Mouse (Mus musculus): ENCODE measurements around the gene Anapc1. TPM values are rescaled to one million over a fixed set of nuclear protein-coding genes. Genes with fewer than 3 reads are reported as not detected.

Gene Anapc1
- total and polyA plus RNA-seq, 3 experiments: 51.7 to 146 (median 92.0) TPM

GRCm38 (mm10) chr2:128564195-128564594, 123.0 kb downstream of the Anapc1 start:
- H3K27ac ChIP-seq (ENCODE audit: insufficient read depth, low read depth): no peak overlapping the region
- H3K4me3 ChIP-seq (replicated peaks in 1 of 3; ENCODE audit: low read depth in 2 of 3, low read length in 2 of 3, poor library complexity in 1 of 3): no peak overlapping the region
- TF ChIP-seq HCFC1 (IDR thresholded peaks at IDR 0.05; ENCODE audit: low read depth, low read length): no peak
- TF ChIP-seq GABPA (IDR thresholded peaks at IDR 0.05; ENCODE audit: insufficient replicate concordance, low read depth, low read length): no peak
- TF ChIP-seq MEF2A (IDR thresholded peaks at IDR 0.05; ENCODE audit: borderline replicate concordance, low read depth, low read length): no peak
- no peak for TF ChIP-seq SIN3A (IDR thresholded peaks at IDR 0.05; ENCODE audit: low read length)
- TF ChIP-seq USF2 (conservative IDR thresholded peaks at IDR 0.05; ENCODE audit: low read depth, low read length): no peak
- no peak for TF ChIP-seq ZKSCAN1 (IDR thresholded peaks at IDR 0.05; ENCODE audit: borderline replicate concordance, low read depth, low read length)
- no peak for TF ChIP-seq TCF12 (IDR thresholded peaks at IDR 0.05; ENCODE audit: low read depth, low read length)
- peak; percentile 30 for TF ChIP-seq SMC3 (IDR thresholded peaks at IDR 0.05; ENCODE audit: low read depth, low read length)
- no peak for TF ChIP-seq ZMIZ1 (IDR thresholded peaks at IDR 0.05; ENCODE audit: low read depth, low read length)
- TF ChIP-seq IRF4 (IDR thresholded peaks at IDR 0.05; ENCODE audit: low read depth, low read length): no peak
- no peak for TF ChIP-seq RCOR1 (conservative IDR thresholded peaks at IDR 0.05; ENCODE audit: low read depth, low read length)
- TF ChIP-seq MXI1 (IDR thresholded peaks at IDR 0.05; ENCODE audit: low read depth, low read length): no peak
- TF ChIP-seq CHD1 (IDR thresholded peaks at IDR 0.05; ENCODE audit: low read depth, low read length): no peak
- TF ChIP-seq EP300 (IDR thresholded peaks at IDR 0.05; ENCODE audit: low read length): no peak
- no peak for TF ChIP-seq BHLHE40 (IDR thresholded peaks at IDR 0.05; ENCODE audit: low read depth, low read length)
- peak; percentile 7 to 47; a peak in 3 of 4 replicates for TF ChIP-seq CTCF (conservative IDR thresholded peaks at IDR 0.05 in 1 of 2, IDR thresholded peaks at IDR 0.05 in 1 of 2; ENCODE audit: low read depth in 2 of 2, low read length in 2 of 2)
- TF ChIP-seq CHD2 (IDR thresholded peaks at IDR 0.05; ENCODE audit: low read length): no peak
- TF ChIP-seq TBP (conservative IDR thresholded peaks at IDR 0.05; ENCODE audit: low read depth, low read length): no peak
- no peak for TF ChIP-seq MAFK (IDR thresholded peaks at IDR 0.05; ENCODE audit: insufficient replicate concordance, low read length)
- TF ChIP-seq E2F4 (IDR thresholded peaks at IDR 0.05; ENCODE audit: insufficient replicate concordance, low read depth, low read length): no peak
- no peak for TF ChIP-seq NRF1 (IDR thresholded peaks at IDR 0.05; ENCODE audit: low read depth, low read length)
- TF ChIP-seq RAD21 (IDR thresholded peaks at IDR 0.05; ENCODE audit: low read depth, low read length): peak; percentile 46
- no peak for TF ChIP-seq POLR2A (IDR thresholded peaks at IDR 0.05; ENCODE audit: low read depth, low read length)
- no peak for TF ChIP-seq JUND (conservative IDR thresholded peaks at IDR 0.05; ENCODE audit: low read depth, low read length)
- no peak for TF ChIP-seq KAT2A (IDR thresholded peaks at IDR 0.05; ENCODE audit: insufficient replicate concordance, low read length)
- TF ChIP-seq MAX (IDR thresholded peaks at IDR 0.05; ENCODE audit: low read length): no peak
- no peak overlapping the region for H3K9ac ChIP-seq (ENCODE audit: insufficient read depth, low read depth)
- peaks cover 0 to 10% of the 10 kb centered on the region in 2 experiments; a peak in 1 of 4 replicates for H3K4me1 ChIP-seq (ENCODE audit: control insufficient read depth in 1 of 2, insufficient read depth in 2 of 2)
- H3K36me3 ChIP-seq (replicated peaks in 1 of 2; ENCODE audit: control insufficient read depth in 1 of 2, insufficient read depth in 1 of 2, low read length in 1 of 2): no peaks in the 10 kb centered on the region
- no peak overlapping the region for H3K4me2 ChIP-seq (ENCODE audit: insufficient read depth, low read depth, poor library complexity, severe bottlenecking)
- in situ Hi-C loops (cut with MboI; ENCODE audit: low pct_ligation_motif_present, low pct_unique_long_range_greater_than_20kb, low sequenced_read_pairs): no loop called here
- H3K27me3 ChIP-seq (replicated peaks): no peaks in the 10 kb centered on the region
- no peak for DNase-seq (ENCODE audit: extremely low read depth)
- dilution Hi-C loops (cut with MboI; ENCODE audit: extremely low pct_ligation_motif_present, extremely low pct_unique_long_range_greater_than_20kb, low sequenced_read_pairs): no loop called here
- peaks cover 7% of the 10 kb centered on the region for H3K9me3 ChIP-seq (replicated peaks; ENCODE audit: low read length)
- no peaks in the 10 kb centered on the region for H3K79me2 ChIP-seq (replicated peaks; ENCODE audit: control insufficient read depth, extremely low read depth, insufficient read depth, poor library complexity, severe bottlenecking)

Other genes with a start within 250 kb of the Anapc1 start
- gene Spdye4c, start 96.2 kb downstream of the Anapc1 start, total RNA-seq (2012; rRNA removed): not detected in 2 replicates
- not detected in 2 replicates for gene Spdye4c, start 96.2 kb downstream of the Anapc1 start, total RNA-seq (2014; rRNA removed)
- gene Spdye4c, start 96.2 kb downstream of the Anapc1 start, polyA plus RNA-seq (2012; ENCODE audit: insufficient read length, low read depth): not detected in 2 replicates
- not detected in 2 replicates for gene Mertk, start 11.6 kb upstream of the Anapc1 start, total RNA-seq (2012; rRNA removed)
- 0.05 TPM in 1 of 2 replicates, not detected in the other for gene Mertk, start 11.6 kb upstream of the Anapc1 start, total RNA-seq (2014; rRNA removed)
- gene Mertk, start 11.6 kb upstream of the Anapc1 start, polyA plus RNA-seq (2012; ENCODE audit: insufficient read length, low read depth): not detected in 2 replicates
- gene Tmem87b, start 130.7 kb upstream of the Anapc1 start, total RNA-seq (2012; rRNA removed): 4.3 and 5.3 TPM in 2 replicates
- 6.6 and 8.1 TPM in 2 replicates for gene Tmem87b, start 130.7 kb upstream of the Anapc1 start, total RNA-seq (2014; rRNA removed)
- gene Tmem87b, start 130.7 kb upstream of the Anapc1 start, polyA plus RNA-seq (2012; ENCODE audit: insufficient read length, low read depth): 5.4 and 6.2 TPM in 2 replicates
- not detected in 2 replicates for gene Fbln7, start 175.6 kb upstream of the Anapc1 start, total RNA-seq (2012; rRNA removed)
- gene Fbln7, start 175.6 kb upstream of the Anapc1 start, total RNA-seq (2014; rRNA removed): not detected in 2 replicates
- gene Fbln7, start 175.6 kb upstream of the Anapc1 start, polyA plus RNA-seq (2012; ENCODE audit: insufficient read length, low read depth): not detected in 2 replicates

Data from CH12.LX (cell line).